Mouse (Mus musculus): ENCODE data around the gene Usp46.
"Not testable (repeated sequence)": the region's sequence is repeated elsewhere in the genome, so short reads cannot be mapped to it uniquely, and the experiment has no call there.

Gene Usp46

GRCm38 (mm10) chr5:74028221-74028620, 40.0 kb downstream of the Usp46 start:
- DNase-seq (ENCODE audit: low read depth, low spot score) = no peak

GRCm38 (mm10) chr5:74020506-74020905, 47.7 kb downstream of the Usp46 start:
- no peak for DNase-seq (ENCODE audit: low read depth, low spot score)

GRCm38 (mm10) chr5:74018870-74019565, 49.2 kb downstream of the Usp46 start:
- DNase-seq (ENCODE audit: low read depth, low spot score) = no peak

GRCm38 (mm10) chr5:74017488-74017887, 50.7 kb downstream of the Usp46 start:
- no peak for DNase-seq (ENCODE audit: low read depth, low spot score)

- no peak for DNase-seq (ENCODE audit: low read depth, low spot score)
Observed at GRCm38 (mm10) chr5:74011629-74012028, 56.6 kb downstream of the Usp46 start.

- no peak for DNase-seq (ENCODE audit: low read depth, low spot score)
Observed at GRCm38 (mm10) chr5:74007492-74008070, 60.6 kb downstream of the Usp46 start.

- DNase-seq (ENCODE audit: low read depth, low spot score) = no peak
Observed at GRCm38 (mm10) chr5:74005936-74006335, 62.3 kb downstream of the Usp46 start.

GRCm38 (mm10) chr5:74001743-74002142, 66.5 kb downstream of the Usp46 start:
- no peak for DNase-seq (ENCODE audit: low read depth, low spot score)

- no peak for DNase-seq (ENCODE audit: low read depth, low spot score)
Observed at GRCm38 (mm10) chr5:73998966-73999365, 69.3 kb downstream of the Usp46 start.

- DNase-seq (ENCODE audit: low read depth, low spot score) = no peak
Observed at GRCm38 (mm10) chr5:73994850-73995249, 73.4 kb downstream of the Usp46 start.

- no peak for DNase-seq (ENCODE audit: low read depth, low spot score)
Observed at GRCm38 (mm10) chr5:73993538-73993937, 74.7 kb downstream of the Usp46 start.

- DNase-seq (ENCODE audit: low read depth, low spot score) = no peak
Observed at GRCm38 (mm10) chr5:73992321-73992720, 75.9 kb downstream of the Usp46 start.

GRCm38 (mm10) chr5:73989532-73989931, 78.7 kb downstream of the Usp46 start:
- no peak for DNase-seq (ENCODE audit: low read depth, low spot score)

GRCm38 (mm10) chr5:73987777-73988560, 80.3 kb downstream of the Usp46 start:
- DNase-seq (ENCODE audit: low read depth, low spot score) = no peak

GRCm38 (mm10) chr5:73977426-73977825, 90.8 kb downstream of the Usp46 start:
- DNase-seq (ENCODE audit: low read depth, low spot score) = no peak

GRCm38 (mm10) chr5:73971701-73972100, 96.5 kb downstream of the Usp46 start:
- DNase-seq (ENCODE audit: low read depth, low spot score) = no peak

- DNase-seq (ENCODE audit: low read depth, low spot score) = no peak
Observed at GRCm38 (mm10) chr5:73970024-73970628, 98.1 kb downstream of the Usp46 start.

GRCm38 (mm10) chr5:73969338-73969737, 98.9 kb downstream of the Usp46 start:
- no peak for DNase-seq (ENCODE audit: low read depth, low spot score)

GRCm38 (mm10) chr5:73959779-73960178, 108.5 kb downstream of the Usp46 start:
- no peak for DNase-seq (ENCODE audit: low read depth, low spot score)

- DNase-seq (ENCODE audit: low read depth, low spot score) = not testable (repeated sequence)
Observed at GRCm38 (mm10) chr5:73958614-73959013, 109.6 kb downstream of the Usp46 start.

GRCm38 (mm10) chr5:73958096-73958495, 110.1 kb downstream of the Usp46 start:
- no peak for DNase-seq (ENCODE audit: low read depth, low spot score)

GRCm38 (mm10) chr5:73955691-73956090, 112.5 kb downstream of the Usp46 start:
- no peak for DNase-seq (ENCODE audit: low read depth, low spot score)

All from c-Kit-negative CD71-positive TER-119-positive erythroid progenitor cells, embryonic 14.5 days (primary cell).